Mouse (Mus musculus): ENCODE data around the gene Tmem206. TPM values are rescaled to one million over a fixed set of nuclear protein-coding genes. Genes with fewer than 3 reads are reported as not detected.

The Tmem206 gene
- polyA plus RNA-seq, 1 experiment from 2014 or later = 6.8 TPM

DNA sequence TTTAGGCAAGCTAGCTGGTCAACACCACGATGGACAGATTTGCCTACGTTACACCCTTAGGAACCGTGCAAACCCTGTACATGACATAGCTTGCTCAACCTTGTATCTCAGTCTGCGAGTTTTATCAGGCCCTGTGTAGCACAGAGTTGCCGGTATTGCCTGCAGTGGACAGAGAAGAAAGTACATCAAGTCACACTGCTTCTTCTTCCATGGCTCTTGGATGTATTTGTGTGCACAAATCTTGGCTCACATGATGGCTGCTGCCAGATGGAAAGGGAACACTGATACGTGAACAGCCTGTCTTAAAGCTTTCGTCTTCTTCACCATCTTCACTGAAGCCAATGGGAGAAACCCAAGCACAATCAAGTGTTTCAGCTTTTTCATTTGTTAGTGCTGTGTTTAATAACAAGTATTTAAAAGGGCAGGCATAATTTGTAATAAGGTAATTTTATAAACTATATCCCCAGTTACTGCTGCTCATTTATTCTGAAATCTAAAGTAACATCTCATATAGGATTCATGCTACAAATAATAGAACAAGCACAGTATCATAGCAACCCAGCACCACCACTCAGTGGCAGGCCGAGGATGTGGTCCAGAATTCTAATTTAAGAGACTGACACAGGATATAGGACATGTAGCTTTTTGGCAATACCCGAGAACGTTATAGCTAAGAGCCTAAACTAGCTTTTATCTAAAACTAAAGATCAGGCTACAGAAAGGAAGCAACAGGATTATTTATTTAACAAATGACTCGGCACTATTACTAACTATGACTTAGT is 56.4 kb downstream of the Tmem206 start:
- Histone ChIP-seq H3K27me3 (no peaks in the 10 kb centered on the region), H3K9me3 (replicated peaks) (no peaks in the 10 kb centered on the region), H3K4me3 (replicated peaks) (no peak overlapping the region), H3K4me2 (no peak overlapping the region), H3K9ac (no peak overlapping the region), H3K4me1 (replicated peaks) (peaks cover 32% of the 10 kb centered on the region), H3K27ac (no peak overlapping the region), H3K36me3 (peaks cover 5% of the 10 kb centered on the region; the same call in 1 of the 2 replicates)
- no peak for ATAC-seq (ENCODE audit: low read depth)
- WGBS (ENCODE audit: insufficient replicate concordance) = 75% methylated on average over 11 of the region's 11 CpGs
- no peak for DNase-seq

- no peaks in the 10 kb centered on the region for H3K27me3 ChIP-seq
- H3K4me3 ChIP-seq (replicated peaks) = no peak overlapping the region
- H3K9ac ChIP-seq = no peak overlapping the region
- H3K4me2 ChIP-seq = no peak overlapping the region
- no peak for ATAC-seq (ENCODE audit: low read depth)
- WGBS (ENCODE audit: insufficient replicate concordance) = 84% methylated on average over 10 of the region's 10 CpGs
- H3K27ac ChIP-seq = no peak overlapping the region
- peaks cover 18% of the 10 kb centered on the region for H3K4me1 ChIP-seq (replicated peaks)
- DNase-seq = no peak
- H3K36me3 ChIP-seq = peaks cover 5% of the 10 kb centered on the region; the same call in 1 of the 2 replicates
- no peaks in the 10 kb centered on the region for H3K9me3 ChIP-seq (replicated peaks)
Observed at GRCm38 (mm10) chr1:191384786-191385430, 59.2 kb downstream of the Tmem206 start.

GRCm38 (mm10) chr1:191391311-191391710 is 65.6 kb downstream of the Tmem206 start:
- no peak overlapping the region for H3K4me2 ChIP-seq
- peak; percentile 58 for ATAC-seq (ENCODE audit: low read depth)

GRCm38 (mm10) chr1:191393536-191393935 is 67.8 kb downstream of the Tmem206 start:
- H3K4me2 ChIP-seq = no peak overlapping the region

More at GRCm38 (mm10) chr1:191391311-191391710, 65.6 kb downstream of the Tmem206 start:
- Histone ChIP-seq H3K27me3 (no peaks in the 10 kb centered on the region), H3K4me1 (replicated peaks) (peaks cover 37% of the 10 kb centered on the region), H3K27ac (no peak overlapping the region), H3K36me3 (no peaks in the 10 kb centered on the region), H3K9ac (no peak overlapping the region), H3K9me3 (replicated peaks) (no peaks in the 10 kb centered on the region), H3K4me3 (replicated peaks) (no peak overlapping the region)
- WGBS (ENCODE audit: insufficient replicate concordance) = 21% methylated on average over 3 of the region's 3 CpGs
- peak; percentile 43 for DNase-seq

DNA sequence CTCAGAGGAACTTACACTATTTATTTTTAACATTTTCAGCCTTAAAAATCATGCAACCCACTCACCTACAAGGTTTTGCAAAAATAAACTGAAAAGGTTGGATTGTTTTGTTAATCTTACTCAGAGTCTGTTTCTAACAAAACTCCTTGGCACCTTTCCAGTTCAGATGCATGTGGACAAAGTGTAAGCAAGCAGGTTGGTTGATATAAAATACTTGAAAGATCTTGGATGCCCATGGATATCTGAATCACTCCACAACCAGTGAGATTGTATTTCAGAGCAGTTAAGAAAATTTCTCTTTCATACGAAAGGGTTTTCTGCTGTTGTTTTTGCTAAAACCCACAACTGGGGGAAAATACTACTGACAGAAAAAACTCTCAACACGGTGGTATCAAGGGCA is 68.4 kb downstream of the Tmem206 start:
- peak overlapping the region; percentile 97; the same call in 1 of the 2 replicates for H3K9ac ChIP-seq

More at GRCm38 (mm10) chr1:191393536-191393935, 67.8 kb downstream of the Tmem206 start:
- Histone ChIP-seq H3K9me3 (replicated peaks) (no peaks in the 10 kb centered on the region), H3K4me3 (replicated peaks) (no peak overlapping the region), H3K9ac (no peak overlapping the region), H3K36me3 (no peaks in the 10 kb centered on the region), H3K27me3 (no peaks in the 10 kb centered on the region), H3K4me1 (replicated peaks) (peaks cover 41% of the 10 kb centered on the region), H3K27ac (no peak overlapping the region)
- DNase-seq (no peak), ATAC-seq (ENCODE audit: low read depth) (no peak)
- WGBS (ENCODE audit: insufficient replicate concordance) = 56% methylated on average over 3 of the region's 3 CpGs

DNA sequence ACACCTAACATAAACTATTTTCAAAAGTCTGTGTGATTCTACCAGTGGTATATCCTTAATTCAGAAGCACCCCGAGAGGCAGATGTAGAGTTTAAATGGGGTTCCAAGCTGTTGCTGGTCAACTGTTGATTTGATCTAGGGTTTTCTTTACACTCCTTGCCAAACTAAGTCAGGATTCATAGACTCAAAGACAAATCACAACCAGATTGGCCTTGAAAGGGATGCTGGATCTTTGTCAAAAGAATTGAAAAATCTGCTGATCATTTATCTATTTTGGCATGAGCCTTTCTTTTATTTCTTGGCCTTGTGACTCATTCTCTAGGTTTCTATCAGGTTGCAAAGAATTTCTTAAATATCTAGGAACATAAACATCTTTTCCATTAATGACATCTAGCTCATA is 69.5 kb downstream of the Tmem206 start:
- no peaks in the 10 kb centered on the region for H3K36me3 ChIP-seq
- H3K27ac ChIP-seq = no peak overlapping the region
- peaks cover 41% of the 10 kb centered on the region for H3K4me1 ChIP-seq (replicated peaks)
- H3K9ac ChIP-seq = peak overlapping the region; percentile 97
- DNase-seq (no peak), ATAC-seq (ENCODE audit: low read depth) (no peak)
- peak overlapping the region; percentile 96 for H3K4me3 ChIP-seq (replicated peaks)
- no peaks in the 10 kb centered on the region for H3K9me3 ChIP-seq (replicated peaks)
- H3K4me2 ChIP-seq = peak overlapping the region; percentile 90
- no peaks in the 10 kb centered on the region for H3K27me3 ChIP-seq
- 25% methylated on average over 1 of the region's 1 CpGs for WGBS (ENCODE audit: insufficient replicate concordance)

More for the DNA sequence above, 68.4 kb downstream of the Tmem206 start:
- H3K27ac ChIP-seq = no peak overlapping the region
- WGBS (ENCODE audit: insufficient replicate concordance) = 28% methylated on average over 2 of the region's 2 CpGs
- ATAC-seq (ENCODE audit: low read depth) (no peak), DNase-seq (no peak)
- peak overlapping the region; percentile 96 for H3K4me3 ChIP-seq (replicated peaks)
- H3K4me2 ChIP-seq = peak overlapping the region; percentile 90
- H3K36me3 ChIP-seq = no peaks in the 10 kb centered on the region
- H3K9me3 ChIP-seq (replicated peaks) = no peaks in the 10 kb centered on the region
- peaks cover 41% of the 10 kb centered on the region for H3K4me1 ChIP-seq (replicated peaks)
- no peaks in the 10 kb centered on the region for H3K27me3 ChIP-seq

GRCm38 (mm10) chr1:191395871-191396433 is 70.2 kb downstream of the Tmem206 start:
- peak overlapping the region; percentile 90 for H3K4me2 ChIP-seq
- no peaks in the 10 kb centered on the region for H3K9me3 ChIP-seq (replicated peaks)
- no peaks in the 10 kb centered on the region for H3K27me3 ChIP-seq
- peak overlapping the region; percentile 96 for H3K4me3 ChIP-seq (replicated peaks)
- ATAC-seq (ENCODE audit: low read depth) = no peak
- WGBS (ENCODE audit: insufficient replicate concordance) = under 1% methylated on average over 43 of the region's 43 CpGs
- no peaks in the 10 kb centered on the region for H3K36me3 ChIP-seq
- peak overlapping the region; percentile 97 for H3K9ac ChIP-seq
- H3K27ac ChIP-seq = peak overlapping the region; percentile 96
- peak; percentile 52 for DNase-seq
- peaks cover 38% of the 10 kb centered on the region for H3K4me1 ChIP-seq (replicated peaks)

GRCm38 (mm10) chr1:191396446-191396845 is 70.7 kb downstream of the Tmem206 start:
- peak overlapping the region; percentile 90 for H3K4me2 ChIP-seq
- WGBS (ENCODE audit: insufficient replicate concordance) = under 1% methylated on average over 51 of the region's 74 CpGs
- H3K27ac ChIP-seq = peak overlapping the region; percentile 96
- no peaks in the 10 kb centered on the region for H3K36me3 ChIP-seq
- ATAC-seq (ENCODE audit: low read depth) (peak; percentile 47), DNase-seq (peak; percentile 64)
- H3K4me3 ChIP-seq (replicated peaks) = peak overlapping the region; percentile 96
- peak overlapping the region; percentile 97 for H3K9ac ChIP-seq
- H3K9me3 ChIP-seq (replicated peaks) = no peaks in the 10 kb centered on the region
- H3K27me3 ChIP-seq = no peaks in the 10 kb centered on the region
- H3K4me1 ChIP-seq (replicated peaks) = peaks cover 33% of the 10 kb centered on the region

GRCm38 (mm10) chr1:191396897-191397849 is 71.5 kb downstream of the Tmem206 start:
- Histone ChIP-seq H3K4me1 (replicated peaks) (peaks cover 27% of the 10 kb centered on the region), H3K27me3 (no peaks in the 10 kb centered on the region), H3K4me3 (replicated peaks) (peak overlapping the region; percentile 96), H3K9ac (peak overlapping the region; percentile 97), H3K4me2 (peak overlapping the region; percentile 90), H3K9me3 (replicated peaks) (no peaks in the 10 kb centered on the region), H3K27ac (peak overlapping the region; percentile 96), H3K36me3 (no peaks in the 10 kb centered on the region)
- ATAC-seq (ENCODE audit: low read depth) (peak; percentile 93), DNase-seq (peak; percentile 98)
- under 1% methylated on average over 80 of the region's 82 CpGs for WGBS (ENCODE audit: insufficient replicate concordance)
